Mouse (Mus musculus) stomach, embryonic 14.5 days (tissue): ENCODE data around the gene Barx2. TPM values are rescaled to one million over a fixed set of nuclear protein-coding genes. Genes with fewer than 3 reads are reported as not detected.

Source experiments
- ATAC-seq: fragments of 200-750 bp; cut with Nextera tagmentation; 2 replicates; pipeline ENCODE4 v1.8.0; 2017; ENCODE audit warnings: low read depth, moderate TSS enrichment; ENCODE audit not compliant: insufficient number of reproducible peaks, insufficient read depth, low FRiP score
- H3K27ac ChIP-seq: fragments of 300-500 bp; sonication (generic); 2 replicates; pipeline ENCODE4 v1.5.1; 2014; ENCODE audit warnings: mild to moderate bottlenecking, low read length, moderate library complexity, mixed read lengths
- H3K27me3 ChIP-seq: fragments of 300-500 bp; sonication (generic); 2 replicates; pipeline ENCODE4 v1.6.1; 2014; ENCODE audit warnings: low read length, control low read depth, mixed read lengths; ENCODE audit not compliant: control insufficient read depth, insufficient read depth
- H3K36me3 ChIP-seq: fragments of 300-500 bp; sonication (generic); 2 replicates; pipeline ENCODE4 v1.6.1; 2014; ENCODE audit warnings: mild to moderate bottlenecking, control low read depth, low read length, moderate library complexity, mixed read lengths; ENCODE audit not compliant: control insufficient read depth, insufficient read depth
- H3K4me1 ChIP-seq: fragments of 300-500 bp; sonication (generic); 2 replicates; pipeline ENCODE4 v1.6.1; 2014; ENCODE audit warnings: low read length, control low read depth, mixed read lengths; ENCODE audit not compliant: control insufficient read depth, insufficient read depth
- H3K4me2 ChIP-seq: fragments of 300-500 bp; sonication (generic); replicated peaks from 2 replicates; pipeline ENCODE4 v1.6.1; 2014; ENCODE audit warnings: low read depth, low read length, control low read depth
- H3K4me3 ChIP-seq: fragments of 300-500 bp; sonication (generic); 2 replicates; pipeline ENCODE4 v1.5.1; 2014; ENCODE audit warnings: low read depth, low read length, control low read depth
- H3K9ac ChIP-seq: fragments of 300-500 bp; sonication (generic); replicated peaks from 2 replicates; pipeline ENCODE4 v1.6.1; 2014; ENCODE audit warnings: low read depth, mild to moderate bottlenecking, control low read depth, low read length, moderate library complexity, mixed read lengths
- H3K9me3 ChIP-seq: fragments of 300-500 bp; sonication (generic); 2 replicates; pipeline ENCODE4 v1.6.1; 2016; ENCODE audit warnings: low read depth, low read length, control low read depth; ENCODE audit not compliant: control insufficient read depth
- WGBS: fragments of 180-500 bp; shearing (Covaris S2); extraction: QIAGEN DNeasy Blood & Tissue Kit; methylation state at CpG from one replicate; pipeline ENCODE4 v1.1.7; 2014; 5-methylcytosine and 5-hydroxymethylcytosine counted together
- polyA plus RNA-seq: library from polyadenylated mRNA; unstranded; fragments of >200 nt; fragmentation: Nextera tagmentation; extraction: Ambion mirVana; gene quantifications from 2 replicates; pipeline ENCODE4 v1.2.1, GENCODE M21; 2014

Barx2 gene
- polyA plus RNA-seq, 1 experiment from 2014 or later, result 0.45 TPM

- Histone ChIP-seq H3K4me3 (no peak overlapping the region), H3K4me2 (no peak overlapping the region), H3K27ac (no peak overlapping the region), H3K9ac (no peak overlapping the region), H3K9me3 (no peaks in the 10 kb centered on the region), H3K36me3 (no peaks in the 10 kb centered on the region), H3K27me3 (no peaks in the 10 kb centered on the region), H3K4me1 (no peaks in the 10 kb centered on the region)
- WGBS, result 82% methylated on average over 6 of the region's 6 CpGs
- ATAC-seq, result no peak
Observed at GRCm38 (mm10) chr9:31855668-31856067, 57.6 kb downstream of the Barx2 start.

GRCm38 (mm10) chr9:31851710-31852109 lies 61.6 kb downstream of the Barx2 start:
- ATAC-seq, result peak; percentile 87
- H3K27ac ChIP-seq, result no peak overlapping the region

GRCm38 (mm10) chr9:31850706-31851105 lies 62.6 kb downstream of the Barx2 start:
- Histone ChIP-seq H3K27me3 (no peaks in the 10 kb centered on the region), H3K36me3 (no peaks in the 10 kb centered on the region), H3K9ac (no peak overlapping the region), H3K9me3 (no peaks in the 10 kb centered on the region), H3K4me3 (no peak overlapping the region), H3K27ac (no peak overlapping the region), H3K4me2 (no peak overlapping the region), H3K4me1 (no peaks in the 10 kb centered on the region)
- no peak for ATAC-seq
- WGBS, result 94% methylated on average over 4 of the region's 4 CpGs

More at GRCm38 (mm10) chr9:31851710-31852109, 61.6 kb downstream of the Barx2 start:
- Histone ChIP-seq H3K9me3 (no peaks in the 10 kb centered on the region), H3K4me2 (no peak overlapping the region), H3K36me3 (no peaks in the 10 kb centered on the region), H3K4me1 (no peaks in the 10 kb centered on the region), H3K27me3 (no peaks in the 10 kb centered on the region), H3K9ac (no peak overlapping the region), H3K4me3 (no peak overlapping the region)
- 49% methylated on average over 8 of the region's 8 CpGs for WGBS

GRCm38 (mm10) chr9:31849387-31849786 lies 63.9 kb downstream of the Barx2 start:
- no peak overlapping the region for H3K4me2 ChIP-seq
- H3K9me3 ChIP-seq, result no peaks in the 10 kb centered on the region
- WGBS, result 68% methylated on average over 7 of the region's 7 CpGs
- no peak overlapping the region for H3K9ac ChIP-seq
- ATAC-seq, result no peak
- no peaks in the 10 kb centered on the region for H3K27me3 ChIP-seq
- no peak overlapping the region for H3K27ac ChIP-seq
- H3K36me3 ChIP-seq, result no peaks in the 10 kb centered on the region
- no peaks in the 10 kb centered on the region for H3K4me1 ChIP-seq
- no peak overlapping the region for H3K4me3 ChIP-seq

GRCm38 (mm10) chr9:31844614-31845013 lies 68.6 kb downstream of the Barx2 start:
- Histone ChIP-seq H3K4me3 (no peak overlapping the region), H3K9ac (no peak overlapping the region), H3K4me1 (no peaks in the 10 kb centered on the region), H3K27ac (no peak overlapping the region), H3K4me2 (no peak overlapping the region), H3K27me3 (no peaks in the 10 kb centered on the region), H3K9me3 (no peaks in the 10 kb centered on the region), H3K36me3 (no peaks in the 10 kb centered on the region)
- 68% methylated on average over 5 of the region's 5 CpGs for WGBS
- ATAC-seq, result no peak

- H3K36me3 ChIP-seq, result no peaks in the 10 kb centered on the region
- ATAC-seq, result no peak
- H3K27ac ChIP-seq, result no peak overlapping the region
- no peaks in the 10 kb centered on the region for H3K9me3 ChIP-seq
- H3K9ac ChIP-seq, result no peak overlapping the region
- WGBS, result 70% methylated on average over 10 of the region's 10 CpGs
- H3K27me3 ChIP-seq, result no peaks in the 10 kb centered on the region
- H3K4me3 ChIP-seq, result no peak overlapping the region
- no peak overlapping the region for H3K4me2 ChIP-seq
- H3K4me1 ChIP-seq, result no peaks in the 10 kb centered on the region
Observed at GRCm38 (mm10) chr9:31841108-31841815, 72.0 kb downstream of the Barx2 start.

- 79% methylated on average over 4 of the region's 4 CpGs for WGBS
- Histone ChIP-seq H3K9ac (no peak overlapping the region), H3K27me3 (no peaks in the 10 kb centered on the region)
Observed at GRCm38 (mm10) chr9:31840571-31840970, 72.7 kb downstream of the Barx2 start.

GRCm38 (mm10) chr9:31840037-31840436 lies 73.2 kb downstream of the Barx2 start:
- WGBS, result 54% methylated on average over 3 of the region's 3 CpGs
- Histone ChIP-seq H3K9ac (no peak overlapping the region), H3K4me2 (no peak overlapping the region), H3K4me1 (no peaks in the 10 kb centered on the region), H3K27ac (peak overlapping the region; percentile 63; the same call in 1 of the 2 replicates), H3K4me3 (no peak overlapping the region), H3K36me3 (no peaks in the 10 kb centered on the region), H3K9me3 (no peaks in the 10 kb centered on the region), H3K27me3 (no peaks in the 10 kb centered on the region)
- peak; percentile 46; the same call in 1 of the 2 replicates for ATAC-seq

More at GRCm38 (mm10) chr9:31840571-31840970, 72.7 kb downstream of the Barx2 start:
- Histone ChIP-seq H3K4me2 (no peak overlapping the region), H3K4me1 (no peaks in the 10 kb centered on the region), H3K9me3 (no peaks in the 10 kb centered on the region), H3K27ac (no peak overlapping the region; the same call in 1 of the 2 replicates), H3K36me3 (no peaks in the 10 kb centered on the region), H3K4me3 (no peak overlapping the region)
- no peak for ATAC-seq
